Mouse (Mus musculus): ENCODE data around the gene Sh3pxd2a.

GRCm38 (mm10) chr19:47387395-47387794 lies 76.8 kb downstream of the Sh3pxd2a start:
- no peak for TF ChIP-seq CTCF (conservative IDR thresholded peaks at IDR 0.05 in 1 of 2, IDR thresholded peaks at IDR 0.05 in 1 of 2; ENCODE audit: low read depth in 2 of 2, low read length in 2 of 2)
- no peak for TF ChIP-seq SIN3A (IDR thresholded peaks at IDR 0.05; ENCODE audit: low read length)
- no peak for TF ChIP-seq HCFC1 (IDR thresholded peaks at IDR 0.05; ENCODE audit: low read depth, low read length)
- no peak for TF ChIP-seq E2F4 (IDR thresholded peaks at IDR 0.05; ENCODE audit: insufficient replicate concordance, low read depth, low read length)
- TF ChIP-seq ZNF384 (IDR thresholded peaks at IDR 0.05; ENCODE audit: low read depth, low read length), result no peak
- no peak for TF ChIP-seq EP300 (IDR thresholded peaks at IDR 0.05; ENCODE audit: low read length)
- no peak for TF ChIP-seq ETS1 (conservative IDR thresholded peaks at IDR 0.05; ENCODE audit: low read depth, low read length)
- no peak for TF ChIP-seq ELF1 (IDR thresholded peaks at IDR 0.05; ENCODE audit: low read depth, low read length)

All from CH12.LX (cell line).